Mouse (Mus musculus) hindbrain, embryonic 16.5 days (tissue): ENCODE data around the gene Pxmp4. TPM values are rescaled to one million over a fixed set of nuclear protein-coding genes. Genes with fewer than 3 reads are reported as not detected.

Experiments
- ATAC-seq: fragments of 200-750 bp; cut with Nextera tagmentation; 2 replicates; pipeline ENCODE4 v1.8.0; 2017; ENCODE audit warnings: moderate TSS enrichment, moderate library complexity
- H3K27ac ChIP-seq: fragments of 300-500 bp; sonication (generic); 2 replicates; pipeline ENCODE4 v1.5.1; 2014; ENCODE audit warnings: low read depth, mild to moderate bottlenecking, control low read depth, low read length, moderate library complexity
- H3K27me3 ChIP-seq: fragments of 300-500 bp; sonication (generic); replicated peaks from 2 replicates; pipeline ENCODE4 v1.6.1; 2014; ENCODE audit warnings: low read length; ENCODE audit not compliant: control insufficient read depth, insufficient read depth
- H3K36me3 ChIP-seq: fragments of 300-500 bp; sonication (generic); 2 replicates; pipeline ENCODE4 v1.6.1; 2014; ENCODE audit warnings: mild to moderate bottlenecking, low read length, moderate library complexity, mixed read lengths; ENCODE audit not compliant: control insufficient read depth, insufficient read depth
- H3K4me1 ChIP-seq: fragments of 300-500 bp; sonication (generic); 2 replicates; pipeline ENCODE4 v1.6.1; 2014; ENCODE audit warnings: low read depth, low read length; ENCODE audit not compliant: control insufficient read depth, insufficient read depth
- H3K4me2 ChIP-seq: fragments of 300-500 bp; sonication (generic); 2 replicates; pipeline ENCODE4 v1.6.1; 2014; ENCODE audit warnings: mild to moderate bottlenecking, low read length, control low read depth, moderate library complexity
- H3K4me3 ChIP-seq: fragments of 300-500 bp; sonication (generic); 2 replicates; pipeline ENCODE4 v1.5.1; 2014; ENCODE audit warnings: mild to moderate bottlenecking, low read length, control low read depth, moderate library complexity
- H3K9ac ChIP-seq: fragments of 300-500 bp; sonication (generic); 2 replicates; pipeline ENCODE4 v1.6.1; 2014; ENCODE audit warnings: low read depth, mild to moderate bottlenecking, control low read depth, low read length, moderate library complexity
- H3K9me3 ChIP-seq: fragments of 300-500 bp; sonication (generic); 2 replicates; pipeline ENCODE4 v1.6.1; 2014; ENCODE audit warnings: mild to moderate bottlenecking, low read length, moderate library complexity; ENCODE audit not compliant: control insufficient read depth
- WGBS: fragments of 180-500 bp; shearing (Covaris S2); extraction: QIAGEN DNeasy Blood & Tissue Kit; methylation state at CpG from one replicate; pipeline ENCODE4 v1.1.7; 2014; 5-methylcytosine and 5-hydroxymethylcytosine counted together
- polyA plus RNA-seq: library from polyadenylated mRNA; unstranded; fragments of >200 nt; fragmentation: Nextera tagmentation; extraction: Ambion mirVana; gene quantifications from 2 replicates; pipeline ENCODE4 v1.2.1, GENCODE M21; 2015

Gene Pxmp4
- polyA plus RNA-seq, 1 experiment from 2014 or later, result 20.6 TPM

DNA sequence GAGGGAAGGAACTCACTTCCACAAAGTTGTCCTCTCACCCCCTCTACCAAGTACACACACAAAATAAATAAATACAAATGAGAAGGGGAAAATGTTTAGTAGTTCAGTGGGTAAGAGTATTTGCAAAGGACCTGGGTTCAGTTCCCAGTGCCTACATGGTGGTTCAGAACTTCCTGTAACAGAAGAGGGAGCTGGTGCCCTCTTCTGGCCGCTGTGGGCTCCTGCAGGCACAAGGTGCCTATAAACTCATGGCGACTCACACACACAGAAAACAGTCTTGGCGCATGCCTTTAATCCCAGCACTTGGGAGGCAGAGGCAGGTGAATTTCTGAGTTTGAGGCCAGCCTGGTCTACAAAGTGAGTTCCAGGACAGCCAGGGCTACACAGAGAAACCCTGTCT, 35.0 kb upstream of the Pxmp4 start:
- no peaks in the 10 kb centered on the region for H3K4me1 ChIP-seq
- H3K9me3 ChIP-seq, result peaks cover 5% of the 10 kb centered on the region
- no peak for ATAC-seq
- no peak overlapping the region for H3K4me2 ChIP-seq
- whole genome bisulfite sequencing, result 96% methylated on average over 3 of the region's 3 CpGs
- no peaks in the 10 kb centered on the region for H3K27me3 ChIP-seq
- no peak overlapping the region for H3K9ac ChIP-seq
- H3K36me3 ChIP-seq, result peaks cover 44% of the 10 kb centered on the region
- no peak overlapping the region for H3K27ac ChIP-seq
- H3K4me3 ChIP-seq, result no peak overlapping the region

GRCm38 (mm10) chr2:154635826-154636225, 32.3 kb upstream of the Pxmp4 start:
- no peak for ATAC-seq
- WGBS, result 95% methylated on average over 2 of the region's 2 CpGs
- Histone ChIP-seq H3K4me3 (no peak overlapping the region), H3K9me3 (peaks cover 5% of the 10 kb centered on the region), H3K4me2 (no peak overlapping the region), H3K4me1 (no peaks in the 10 kb centered on the region), H3K27ac (no peak overlapping the region), H3K9ac (no peak overlapping the region), H3K36me3 (peaks cover 35% of the 10 kb centered on the region), H3K27me3 (no peaks in the 10 kb centered on the region)

DNA sequence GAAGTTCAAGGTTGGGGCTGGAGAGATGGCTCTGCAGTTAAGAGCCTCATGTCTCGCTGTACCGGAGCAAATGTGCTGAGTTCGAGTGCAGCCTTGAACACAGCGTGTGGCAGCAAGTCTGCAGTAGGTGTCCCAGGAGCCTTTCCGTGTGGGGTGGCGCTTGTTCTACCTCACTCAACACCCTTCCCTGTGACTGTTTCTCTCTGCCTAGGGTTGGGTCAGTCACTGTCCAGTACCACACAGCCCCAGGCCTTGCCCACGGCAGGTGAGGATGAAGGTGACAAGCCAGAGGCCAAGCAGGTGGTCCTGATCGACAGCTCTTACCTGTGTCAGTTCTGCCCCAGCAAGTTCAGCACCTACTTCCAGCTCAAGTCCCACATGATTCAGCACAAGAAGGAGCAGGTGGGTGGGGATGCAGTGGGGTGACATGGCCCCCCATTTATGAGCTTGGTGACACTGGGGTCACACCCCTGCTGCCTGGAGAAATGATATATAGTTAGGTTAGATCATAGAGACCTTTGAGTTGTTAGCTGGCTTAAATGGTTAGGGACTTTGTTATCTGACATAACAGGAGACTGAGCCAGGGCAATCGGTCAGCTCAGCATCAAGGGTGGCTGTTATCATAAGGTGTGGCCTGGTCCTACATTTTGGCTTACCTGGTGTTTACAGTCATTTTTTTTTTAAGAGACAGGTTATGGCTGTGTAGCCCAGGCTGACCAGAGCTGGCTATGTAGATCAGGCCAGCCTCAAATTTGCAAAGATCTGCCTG, 30.6 kb upstream of the Pxmp4 start:
- no peak overlapping the region for H3K27ac ChIP-seq
- ATAC-seq, result no peak
- H3K4me2 ChIP-seq, result no peak overlapping the region
- no peaks in the 10 kb centered on the region for H3K27me3 ChIP-seq
- H3K36me3 ChIP-seq, result peaks cover 40% of the 10 kb centered on the region
- peaks cover 5% of the 10 kb centered on the region for H3K9me3 ChIP-seq
- H3K4me3 ChIP-seq, result no peak overlapping the region
- 96% methylated on average over 9 of the region's 9 CpGs for WGBS
- no peaks in the 10 kb centered on the region for H3K4me1 ChIP-seq
- H3K9ac ChIP-seq, result no peak overlapping the region

GRCm38 (mm10) chr2:154633039-154633742, 29.7 kb upstream of the Pxmp4 start:
- peaks cover 34% of the 10 kb centered on the region for H3K36me3 ChIP-seq
- ATAC-seq, result no peak
- 83% methylated on average over 5 of the region's 5 CpGs for WGBS
- H3K4me2 ChIP-seq, result no peak overlapping the region
- no peaks in the 10 kb centered on the region for H3K4me1 ChIP-seq
- peaks cover 2% of the 10 kb centered on the region for H3K9me3 ChIP-seq
- no peaks in the 10 kb centered on the region for H3K27me3 ChIP-seq
- no peak overlapping the region for H3K4me3 ChIP-seq
- H3K9ac ChIP-seq, result no peak overlapping the region
- no peak overlapping the region for H3K27ac ChIP-seq

DNA sequence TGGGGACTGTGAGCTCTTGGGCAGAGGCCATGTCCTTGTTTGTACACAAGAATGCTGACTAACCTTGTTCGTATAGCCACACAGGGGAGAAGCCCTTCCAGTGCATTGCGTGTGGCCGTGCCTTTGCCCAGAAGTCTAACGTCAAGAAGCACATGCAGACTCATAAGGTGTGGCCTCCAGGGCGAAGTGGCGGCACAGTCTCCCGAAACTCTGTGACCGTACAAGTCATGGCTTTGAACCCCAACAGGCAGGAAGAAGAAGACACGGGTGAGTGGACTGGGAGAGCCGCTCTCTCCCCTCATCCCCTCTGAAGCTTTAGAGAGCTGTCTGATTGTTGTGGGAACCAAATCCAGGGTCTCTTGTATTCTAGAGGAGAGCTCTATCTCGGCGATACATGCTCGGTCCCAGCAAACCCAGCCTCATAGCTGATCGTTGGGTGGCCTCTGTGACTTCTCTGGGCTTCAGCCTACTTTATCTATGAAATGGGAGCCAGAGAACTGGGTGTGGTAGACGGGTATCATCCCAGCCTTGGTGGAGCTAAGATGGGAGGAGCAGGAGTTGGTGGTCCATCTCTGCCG, 28.8 kb upstream of the Pxmp4 start:
- ATAC-seq, result no peak
- H3K27ac ChIP-seq, result no peak overlapping the region
- peaks cover 28% of the 10 kb centered on the region for H3K36me3 ChIP-seq
- H3K9ac ChIP-seq, result no peak overlapping the region
- no peaks in the 10 kb centered on the region for H3K9me3 ChIP-seq
- no peaks in the 10 kb centered on the region for H3K4me1 ChIP-seq
- 94% methylated on average over 16 of the region's 16 CpGs for WGBS
- no peaks in the 10 kb centered on the region for H3K27me3 ChIP-seq
- H3K4me2 ChIP-seq, result no peak overlapping the region
- H3K4me3 ChIP-seq, result no peak overlapping the region

DNA sequence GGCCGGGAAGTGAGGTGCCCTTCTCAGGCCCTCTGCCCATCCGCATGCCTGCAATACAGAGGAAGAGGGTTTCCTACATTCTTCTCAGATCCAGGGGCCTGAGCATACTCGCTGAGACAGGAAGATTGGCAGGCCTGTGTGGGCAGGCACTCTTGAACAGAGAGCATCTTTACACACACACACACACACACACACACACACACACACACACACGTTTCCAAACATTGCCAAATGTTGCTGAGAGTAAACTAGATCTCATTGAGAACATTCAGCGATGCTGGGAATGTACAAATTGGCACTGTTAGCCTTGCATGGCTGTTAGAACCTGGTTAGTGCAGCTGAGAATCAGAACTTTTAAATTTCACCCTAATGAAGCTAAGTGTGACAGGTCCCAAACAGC, 27.0 kb upstream of the Pxmp4 start:
- H3K9me3 ChIP-seq, result no peaks in the 10 kb centered on the region
- H3K9ac ChIP-seq, result no peak overlapping the region
- H3K4me1 ChIP-seq, result no peaks in the 10 kb centered on the region
- 78% methylated on average over 5 of the region's 5 CpGs for WGBS
- H3K4me2 ChIP-seq, result no peak overlapping the region
- no peaks in the 10 kb centered on the region for H3K27me3 ChIP-seq
- H3K36me3 ChIP-seq, result peaks cover 19% of the 10 kb centered on the region
- H3K4me3 ChIP-seq, result no peak overlapping the region
- H3K27ac ChIP-seq, result no peak overlapping the region
- ATAC-seq, result no peak

DNA sequence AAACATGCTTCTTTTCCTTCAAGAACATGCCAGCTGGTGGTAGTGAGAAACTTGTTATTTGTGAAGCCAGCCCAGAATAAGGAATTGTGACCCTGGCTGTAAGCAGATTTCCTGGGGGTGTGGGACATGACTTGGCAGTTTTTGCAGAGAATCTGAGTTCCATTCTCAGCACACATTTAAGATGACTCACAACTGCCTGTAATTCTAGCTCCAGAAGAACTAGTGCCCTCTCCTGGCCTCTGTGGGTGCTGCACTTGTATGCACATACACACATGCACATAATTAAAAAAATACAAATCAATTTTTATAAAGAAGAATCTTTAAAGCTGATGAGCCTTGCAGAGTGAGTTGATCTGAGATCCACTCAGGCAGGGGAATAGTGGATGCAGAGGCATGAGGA, 20.6 kb upstream of the Pxmp4 start:
- Histone ChIP-seq H3K4me2 (no peak overlapping the region), H3K36me3 (peaks cover 14% of the 10 kb centered on the region), H3K4me1 (no peaks in the 10 kb centered on the region), H3K27ac (no peak overlapping the region), H3K9ac (no peak overlapping the region), H3K27me3 (no peaks in the 10 kb centered on the region), H3K4me3 (no peak overlapping the region), H3K9me3 (no peaks in the 10 kb centered on the region; the same call in 1 of the 2 replicates)
- no peak for ATAC-seq

DNA sequence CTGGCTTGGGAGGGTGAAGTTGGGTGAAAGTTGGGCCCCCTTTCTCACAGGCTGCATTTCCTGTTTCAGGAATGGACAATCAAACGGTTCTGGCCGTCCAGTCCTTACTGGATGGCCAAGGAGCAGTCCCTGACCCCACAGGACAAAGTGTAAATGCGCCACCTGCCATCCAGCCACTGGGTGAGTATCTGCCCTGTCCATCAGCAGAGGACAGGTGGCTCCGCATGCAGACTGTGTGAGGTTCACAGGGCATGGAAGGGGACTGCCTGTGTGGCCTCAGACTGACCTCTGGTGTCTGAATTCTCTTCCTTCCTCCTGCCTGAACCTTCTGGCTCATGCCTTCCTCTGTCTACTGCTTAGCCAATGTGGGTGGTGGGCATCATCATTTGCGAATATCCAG, 18.2 kb upstream of the Pxmp4 start:
- Histone ChIP-seq H3K27ac (no peak overlapping the region), H3K4me3 (no peak overlapping the region), H3K27me3 (no peaks in the 10 kb centered on the region), H3K4me1 (no peaks in the 10 kb centered on the region), H3K9ac (no peak overlapping the region), H3K9me3 (no peaks in the 10 kb centered on the region; the same call in 1 of the 2 replicates), H3K4me2 (no peak overlapping the region), H3K36me3 (peaks cover 11% of the 10 kb centered on the region)
- no peak for ATAC-seq
- 88% methylated on average over 5 of the region's 5 CpGs for WGBS

DNA sequence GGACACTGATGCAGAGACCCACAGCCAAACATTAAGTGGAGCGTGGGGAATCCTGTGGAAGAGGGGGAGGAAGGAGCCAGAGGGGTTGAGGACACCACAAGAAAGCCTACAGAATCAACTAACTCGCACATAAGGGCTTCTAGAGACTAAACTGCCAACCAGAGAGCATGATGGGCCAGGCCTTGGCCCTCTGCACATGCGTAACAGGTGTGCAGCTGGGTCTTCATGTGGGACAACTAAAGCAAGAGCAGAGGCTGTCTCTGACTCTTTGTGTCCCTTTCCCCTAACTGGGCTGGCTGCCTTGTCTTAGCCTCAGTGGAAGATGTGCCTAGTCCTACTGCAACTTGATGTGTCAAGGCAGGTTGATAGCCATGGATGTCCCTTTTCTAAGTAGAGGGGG, 13.6 kb upstream of the Pxmp4 start:
- 100% methylated on average over 3 of the region's 3 CpGs for WGBS
- H3K9me3 ChIP-seq, result no peaks in the 10 kb centered on the region
- H3K27ac ChIP-seq, result no peak overlapping the region
- H3K9ac ChIP-seq, result no peak overlapping the region
- no peak for ATAC-seq
- H3K36me3 ChIP-seq, result no peaks in the 10 kb centered on the region
- peaks cover 8% of the 10 kb centered on the region for H3K4me1 ChIP-seq
- H3K4me3 ChIP-seq, result no peak overlapping the region
- no peak overlapping the region for H3K4me2 ChIP-seq
- H3K27me3 ChIP-seq, result no peaks in the 10 kb centered on the region
